Mouse (Mus musculus): ENCODE data around the gene Pnpo.

DNA sequence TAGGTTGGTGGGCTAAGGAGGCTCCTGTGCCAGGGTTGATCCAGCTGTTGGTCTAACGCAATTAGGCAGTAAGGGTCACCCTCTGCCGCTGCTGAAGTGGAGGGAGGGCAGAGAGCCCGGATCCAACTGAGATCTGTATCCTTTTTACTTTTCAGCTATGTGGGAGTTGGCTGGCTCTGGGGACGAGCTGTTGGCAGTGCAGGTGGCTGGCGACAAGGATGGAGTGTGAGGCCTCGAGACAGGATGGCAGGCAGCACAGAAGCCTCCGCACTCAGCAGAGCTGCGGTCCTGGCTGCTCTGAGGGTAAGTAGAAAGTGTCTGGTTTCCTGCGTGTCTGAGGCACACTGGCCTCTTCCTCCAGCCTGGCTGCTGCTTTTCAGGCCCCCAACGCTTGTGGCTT lies 8.6 kb upstream of the Pnpo start:
- no peak for TF ChIP-seq CTCF (IDR thresholded peaks at IDR 0.05; ENCODE audit: control insufficient read depth, insufficient read depth, low read length)
- TF ChIP-seq POLR2A (IDR thresholded peaks at IDR 0.05; ENCODE audit: borderline replicate concordance, control insufficient read depth, low read depth, low read length), result no peak
